10 mouse cellular contexts compared by ENCODE assay signal in the genomic region with DNA sequence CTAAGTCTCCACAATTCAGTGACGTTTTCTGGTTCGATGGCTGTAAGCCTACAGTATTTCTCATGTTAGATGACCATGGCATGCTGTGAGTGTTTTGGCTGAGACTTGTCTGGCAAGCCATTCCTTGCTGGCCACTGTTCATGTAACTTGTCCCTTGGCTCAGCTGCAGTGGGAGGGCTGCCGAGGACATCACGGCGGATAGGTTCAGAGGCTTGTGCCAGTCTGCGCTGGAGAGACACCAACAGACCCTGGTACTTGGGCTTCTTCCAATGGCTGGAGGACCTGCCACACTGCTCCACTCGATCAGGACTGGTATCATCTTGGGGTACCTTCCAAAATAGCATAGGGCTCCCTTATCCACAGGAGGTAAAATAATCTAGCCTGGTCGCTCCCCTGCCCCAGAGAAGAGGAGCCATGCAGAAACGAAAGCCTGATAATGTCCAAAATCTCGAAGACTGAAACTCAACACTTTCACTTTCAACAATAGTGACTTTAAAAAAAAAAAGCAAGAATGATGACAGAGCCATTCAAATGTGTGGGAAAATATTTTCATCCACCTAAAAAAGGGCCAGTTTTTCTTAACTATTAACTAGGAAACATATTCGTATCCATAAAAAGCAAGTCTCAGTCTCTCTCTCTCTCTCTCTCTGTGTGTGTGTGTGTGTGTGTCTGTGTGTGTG. TPM values are rescaled to one million over a fixed set of nuclear protein-coding genes. Genes with fewer than 3 reads are reported as not detected.
DNase-seq lines count a peak whose midpoint lies in the region; ATAC-seq lines count a peak whose summit lies in the region.
"Had no signal": no experiment of that assay in that cellular context is flagged by ENCODE, and none has a peak within 500 bp of the region (broad histone marks: within the 10 kb centered on the region; RNA-seq: fewer than 3 reads in every experiment).

No protein-coding gene starts in this region.

- H3K4me2 ChIP-seq in forebrain, embryonic 16.5 days (ENCODE audit: low read length) = no peak overlapping the region

- ATAC-seq in forebrain, embryonic 16.5 days = no peak
- ATAC-seq in erythroid progenitor cell, adult 5-6 weeks (replicated peaks; ENCODE audit: low FRiP score, poor library complexity, severe bottlenecking) = no peak
- ATAC-seq: Patski had no signal

- H3K4me1 ChIP-seq in forebrain, embryonic 16.5 days (replicated peaks; ENCODE audit: control insufficient read depth, insufficient read depth, low read length) = peaks cover 10% of the 10 kb centered on the region

- no peak overlapping the region for H3K27ac ChIP-seq in forebrain, embryonic 16.5 days (ENCODE audit: low read length)

- no peaks in the 10 kb centered on the region for H3K36me3 ChIP-seq in forebrain, embryonic 16.5 days (ENCODE audit: control insufficient read depth, insufficient read depth)

- H3K27me3 ChIP-seq in forebrain, embryonic 16.5 days (replicated peaks; ENCODE audit: control insufficient read depth, insufficient read depth, low read length) = no peaks in the 10 kb centered on the region
- H3K27me3 ChIP-seq: Patski had no signal

- peak; percentile 31 to 76 for DNase-seq in layer of hippocampus, postnatal 14 days (ENCODE audit: low spot score in 2 of 2)
- DNase-seq in layer of hippocampus, postnatal 36 days = no peak
- DNase-seq in adrenal gland, postnatal 14 days = peak; percentile 59
- DNase-seq in cerebellum, adult 9-10 months = peak; percentile 87
- DNase-seq in induced T-regulatory cell, adult 2 months (ENCODE audit: low read depth) = peak; percentile 12
- no peak for DNase-seq in B cell, adult 2 months
- DNase-seq: layer of hippocampus, adult 9-11 months had no signal

- H3K4me3 ChIP-seq in forebrain, embryonic 16.5 days (replicated peaks; ENCODE audit: low read length) = no peak overlapping the region

- H3K9me3 ChIP-seq in forebrain, embryonic 16.5 days (ENCODE audit: control insufficient read depth, low read length) = no peaks in the 10 kb centered on the region

- 84% methylated on average over 11 of the region's 11 CpGs for WGBS in forebrain, embryonic 16.5 days

- H3K9ac ChIP-seq in forebrain, embryonic 16.5 days (replicated peaks; ENCODE audit: low read depth, low read length) = no peak overlapping the region

RNA-seq across cellular contexts. Expression of a gene that starts 12.7 kb away (rescaled TPM):
- total RNA-seq in layer of hippocampus, postnatal 14 days (2021) = 10 to 100 TPM; 17.5 to 18.5 TPM
- 10 to 100 TPM; 21.1 to 21.4 TPM for total RNA-seq in layer of hippocampus, postnatal 36 days (2021)
- 23.2 and 25.2 TPM in 2 replicates for total RNA-seq in adrenal gland, postnatal 14 days (2021)
- polyA plus RNA-seq in forebrain, embryonic 16.5 days (2015; fragmentation: Nextera tagmentation; extraction: Ambion mirVana) = 80.4 TPM in 2 replicates
- total RNA-seq in erythroid progenitor cell, adult 5-6 weeks (2015; ENCODE audit: low replicate concordance) = 5.4 and 17.3 TPM in 2 replicates
- 10.3 and 18.7 TPM in 2 replicates for total RNA-seq in erythroid progenitor cell, adult 5-6 weeks (2017; ENCODE audit: low replicate concordance)

RNA-seq across cellular contexts. Expression of a gene that starts 36.8 kb away (rescaled TPM):
- total RNA-seq in layer of hippocampus, postnatal 14 days (2021) = 10 to 100 TPM; 63.1 to 67.3 TPM
- total RNA-seq in layer of hippocampus, postnatal 36 days (2021) = 10 to 100 TPM; 62.7 to 68.3 TPM
- 118 and 121 TPM in 2 replicates for total RNA-seq in adrenal gland, postnatal 14 days (2021)
- 52.6 and 56.4 TPM in 2 replicates for polyA plus RNA-seq in forebrain, embryonic 16.5 days (2015; fragmentation: Nextera tagmentation; extraction: Ambion mirVana)
- total RNA-seq in erythroid progenitor cell, adult 5-6 weeks (2015; ENCODE audit: low replicate concordance) = 34.2 and 48.6 TPM in 2 replicates
- 32.9 and 66.9 TPM in 2 replicates for total RNA-seq in erythroid progenitor cell, adult 5-6 weeks (2017; ENCODE audit: low replicate concordance)

RNA-seq across cellular contexts. Expression of a gene that starts 36.9 kb away (rescaled TPM):
- total RNA-seq in layer of hippocampus, postnatal 14 days (2021) = 1 to 10 TPM; 3.1 to 4.4 TPM
- 1 to 10 TPM; 1.5 to 2.4 TPM for total RNA-seq in layer of hippocampus, postnatal 36 days (2021)
- total RNA-seq in adrenal gland, postnatal 14 days (2021) = 5.9 and 7.3 TPM in 2 replicates
- polyA plus RNA-seq in forebrain, embryonic 16.5 days (2015; fragmentation: Nextera tagmentation; extraction: Ambion mirVana) = 3.9 and 4.2 TPM in 2 replicates
- 2.5 and 4.0 TPM in 2 replicates for total RNA-seq in erythroid progenitor cell, adult 5-6 weeks (2015; ENCODE audit: low replicate concordance)
- total RNA-seq in erythroid progenitor cell, adult 5-6 weeks (2017; ENCODE audit: low replicate concordance) = 0.83 and 1.2 TPM in 2 replicates

RNA-seq across cellular contexts. Expression of a gene that starts 44.1 kb away (rescaled TPM):
- total RNA-seq in layer of hippocampus, postnatal 14 days (2021) = 10 to 100 TPM; 26.5 to 28.6 TPM
- total RNA-seq in layer of hippocampus, postnatal 36 days (2021) = 10 to 100 TPM; 25.0 to 25.7 TPM
- 32.7 and 36.9 TPM in 2 replicates for total RNA-seq in adrenal gland, postnatal 14 days (2021)
- 13.0 and 13.6 TPM in 2 replicates for polyA plus RNA-seq in forebrain, embryonic 16.5 days (2015; fragmentation: Nextera tagmentation; extraction: Ambion mirVana)
- total RNA-seq in erythroid progenitor cell, adult 5-6 weeks (2015; ENCODE audit: low replicate concordance) = 25.2 and 41.5 TPM in 2 replicates
- 35.2 and 37.9 TPM in 2 replicates for total RNA-seq in erythroid progenitor cell, adult 5-6 weeks (2017; ENCODE audit: low replicate concordance)

RNA-seq across cellular contexts. Expression of a gene that starts 47.7 kb away (rescaled TPM):
- 10 to 100 TPM; 41.5 to 46.4 TPM for total RNA-seq in layer of hippocampus, postnatal 14 days (2021)
- total RNA-seq in layer of hippocampus, postnatal 36 days (2021) = 10 to 100 TPM; 35.6 to 39.1 TPM
- 78.2 and 82.8 TPM in 2 replicates for total RNA-seq in adrenal gland, postnatal 14 days (2021)
- polyA plus RNA-seq in forebrain, embryonic 16.5 days (2015; fragmentation: Nextera tagmentation; extraction: Ambion mirVana) = 41.1 and 53.4 TPM in 2 replicates
- 3.8 and 4.3 TPM in 2 replicates for total RNA-seq in erythroid progenitor cell, adult 5-6 weeks (2015; ENCODE audit: low replicate concordance)
- 9.4 and 10.4 TPM in 2 replicates for total RNA-seq in erythroid progenitor cell, adult 5-6 weeks (2017; ENCODE audit: low replicate concordance)

Comparison
In these comparisons a context has a peak if more than half of its experiments do, and no peak if none do; other contexts are left out.
1. DNase-seq: peak in layer of hippocampus, postnatal 14 days (2 of 2), adrenal gland, postnatal 14 days (single experiment), cerebellum, adult 9-10 months (single experiment) and induced T-regulatory cell, adult 2 months (single experiment); none in layer of hippocampus, postnatal 36 days (0 of 2) and B cell, adult 2 months (0 of 2).